Mouse (Mus musculus): ENCODE data around the gene Poln. TPM values are rescaled to one million over a fixed set of nuclear protein-coding genes. Genes with fewer than 3 reads are reported as not detected.

The Poln gene
- polyA plus RNA-seq, 2 experiments: 0.32 to 0.57 TPM

- no peak overlapping the region for H3K4me3 ChIP-seq (ENCODE audit: insufficient read depth in 1 of 2, low read depth in 2 of 2, low read length in 2 of 2)
- H3K36me3 ChIP-seq (replicated peaks; ENCODE audit: control insufficient read depth, insufficient read depth, low read depth): no peaks in the 10 kb centered on the region
- WGBS (ENCODE audit: insufficient replicate concordance): 71% methylated on average over 1 of the region's 1 CpGs
- TF ChIP-seq CTCF (IDR thresholded peaks at IDR 0.05; ENCODE audit: low read depth) (no peak), EP300 (IDR thresholded peaks at IDR 0.05; ENCODE audit: low read depth) (no peak)
- DNase-seq (ENCODE audit: low read depth in 3 of 3, low spot score in 3 of 3): no peak
- H3K9ac ChIP-seq (replicated peaks): no peak overlapping the region
- no peaks in the 10 kb centered on the region for H3K27me3 ChIP-seq (ENCODE audit: control insufficient read depth, insufficient read depth, low read length)
- H3K9me3 ChIP-seq (ENCODE audit: control insufficient read depth, low read length): no peaks in the 10 kb centered on the region
- H3K27ac ChIP-seq: no peak overlapping the region
- H3K4me1 ChIP-seq (replicated peaks; ENCODE audit: control insufficient read depth in 2 of 2, insufficient read depth in 2 of 2, low read length in 1 of 2): peaks cover 7 to 12% of the 10 kb centered on the region in 2 experiments
- no peak for ATAC-seq (ENCODE audit: insufficient read depth)
- H3K4me2 ChIP-seq (ENCODE audit: low read depth): no peak overlapping the region
Observed at GRCm38 (mm10) chr5:34185051-34185580, 15.9 kb upstream of the Poln start.

- Histone ChIP-seq H3K9ac (replicated peaks) (no peak overlapping the region), H3K4me2 (ENCODE audit: low read depth) (no peak overlapping the region), H3K9me3 (ENCODE audit: control insufficient read depth, low read length) (no peaks in the 10 kb centered on the region), H3K4me1 (replicated peaks; ENCODE audit: control insufficient read depth in 2 of 2, insufficient read depth in 2 of 2, low read length in 1 of 2) (peaks cover 7 to 9% of the 10 kb centered on the region in 2 experiments), H3K4me3 (ENCODE audit: insufficient read depth in 1 of 2, low read depth in 2 of 2, low read length in 2 of 2) (no peak overlapping the region), H3K36me3 (replicated peaks; ENCODE audit: control insufficient read depth, insufficient read depth, low read depth) (no peaks in the 10 kb centered on the region), H3K27ac (no peak overlapping the region), H3K27me3 (ENCODE audit: control insufficient read depth, insufficient read depth, low read length) (no peaks in the 10 kb centered on the region)
- WGBS (ENCODE audit: insufficient replicate concordance): 66% methylated on average over 3 of the region's 3 CpGs
- no peak for ATAC-seq (ENCODE audit: insufficient read depth)
- TF ChIP-seq EP300 (IDR thresholded peaks at IDR 0.05; ENCODE audit: low read depth): no peak
- no peak for TF ChIP-seq CTCF (IDR thresholded peaks at IDR 0.05; ENCODE audit: low read depth)
- DNase-seq (ENCODE audit: low read depth in 3 of 3, low spot score in 3 of 3): no peak
Observed at GRCm38 (mm10) chr5:34183976-34184375, 14.7 kb upstream of the Poln start.

DNA sequence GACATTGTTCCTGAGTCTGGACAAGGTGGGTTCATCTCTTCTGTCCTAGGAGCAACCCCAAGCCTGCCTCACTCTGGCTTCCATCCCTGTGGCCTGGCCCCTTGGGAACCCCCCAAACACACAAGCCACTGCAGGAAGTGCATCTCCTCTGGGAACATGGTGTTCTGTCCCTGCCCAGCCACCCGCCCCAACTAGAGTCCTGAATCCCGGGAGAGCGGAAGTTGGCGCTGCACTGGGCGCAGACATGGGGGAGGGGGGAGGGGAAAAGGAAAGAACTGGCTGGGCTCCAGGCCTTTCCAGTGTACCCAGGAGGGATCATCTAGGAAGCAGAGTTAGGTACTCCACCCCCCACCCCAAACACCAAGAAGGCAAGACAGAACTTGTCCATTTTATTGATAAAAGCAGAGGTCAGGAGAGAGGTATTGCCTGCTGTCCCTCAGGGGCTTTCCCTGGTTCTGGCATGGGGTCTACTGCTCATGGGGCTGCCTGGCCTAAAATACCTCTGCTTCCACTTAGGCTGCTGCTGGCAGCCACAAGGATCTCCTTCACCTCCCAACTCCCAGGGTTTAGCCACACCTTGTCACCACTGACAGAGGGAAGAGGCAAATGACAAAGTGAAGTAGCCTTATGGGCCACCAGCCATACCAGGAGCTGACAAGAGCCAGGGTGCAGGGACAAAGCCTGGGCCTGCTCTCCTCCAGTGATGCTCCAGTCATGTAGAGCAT, 14.1 kb upstream of the Poln start:
- Histone ChIP-seq H3K9ac (replicated peaks) (no peak overlapping the region), H3K27me3 (ENCODE audit: control insufficient read depth, insufficient read depth, low read length) (no peaks in the 10 kb centered on the region), H3K9me3 (ENCODE audit: control insufficient read depth, low read length) (no peaks in the 10 kb centered on the region), H3K27ac (no peak overlapping the region), H3K4me3 (ENCODE audit: insufficient read depth in 1 of 2, low read depth in 2 of 2, low read length in 2 of 2) (no peak overlapping the region), H3K36me3 (replicated peaks; ENCODE audit: control insufficient read depth, insufficient read depth, low read depth) (no peaks in the 10 kb centered on the region), H3K4me1 (replicated peaks; ENCODE audit: control insufficient read depth in 2 of 2, insufficient read depth in 2 of 2, low read length in 1 of 2) (peaks cover 3 to 6% of the 10 kb centered on the region in 2 experiments), H3K4me2 (ENCODE audit: low read depth) (no peak overlapping the region)
- TF ChIP-seq CTCF (IDR thresholded peaks at IDR 0.05; ENCODE audit: low read depth): no peak
- TF ChIP-seq EP300 (IDR thresholded peaks at IDR 0.05; ENCODE audit: low read depth): no peak
- 77% methylated on average over 5 of the region's 5 CpGs for WGBS (ENCODE audit: insufficient replicate concordance)
- ATAC-seq (ENCODE audit: insufficient read depth): no peak
- no peak for DNase-seq (ENCODE audit: low read depth in 3 of 3, low spot score in 3 of 3)

GRCm38 (mm10) chr5:34182486-34182885, 13.2 kb upstream of the Poln start:
- Histone ChIP-seq H3K4me2 (ENCODE audit: low read depth) (no peak overlapping the region), H3K27me3 (ENCODE audit: control insufficient read depth, insufficient read depth, low read length) (no peaks in the 10 kb centered on the region), H3K27ac (no peak overlapping the region), H3K9me3 (ENCODE audit: control insufficient read depth, low read length) (no peaks in the 10 kb centered on the region), H3K4me3 (ENCODE audit: insufficient read depth in 1 of 2, low read depth in 2 of 2, low read length in 2 of 2) (no peak overlapping the region), H3K4me1 (replicated peaks; ENCODE audit: control insufficient read depth in 2 of 2, insufficient read depth in 2 of 2, low read length in 1 of 2) (peaks cover 2 to 5% of the 10 kb centered on the region in 2 experiments; a peak in 3 of 4 replicates), H3K9ac (replicated peaks) (no peak overlapping the region), H3K36me3 (replicated peaks; ENCODE audit: control insufficient read depth, insufficient read depth, low read depth) (no peaks in the 10 kb centered on the region)
- no peak for DNase-seq (ENCODE audit: low read depth in 3 of 3, low spot score in 3 of 3)
- ATAC-seq (ENCODE audit: insufficient read depth): no peak
- WGBS (ENCODE audit: insufficient replicate concordance): 52% methylated on average over 3 of the region's 3 CpGs
- TF ChIP-seq EP300 (IDR thresholded peaks at IDR 0.05; ENCODE audit: low read depth) (no peak), CTCF (IDR thresholded peaks at IDR 0.05; ENCODE audit: low read depth) (no peak)

DNA sequence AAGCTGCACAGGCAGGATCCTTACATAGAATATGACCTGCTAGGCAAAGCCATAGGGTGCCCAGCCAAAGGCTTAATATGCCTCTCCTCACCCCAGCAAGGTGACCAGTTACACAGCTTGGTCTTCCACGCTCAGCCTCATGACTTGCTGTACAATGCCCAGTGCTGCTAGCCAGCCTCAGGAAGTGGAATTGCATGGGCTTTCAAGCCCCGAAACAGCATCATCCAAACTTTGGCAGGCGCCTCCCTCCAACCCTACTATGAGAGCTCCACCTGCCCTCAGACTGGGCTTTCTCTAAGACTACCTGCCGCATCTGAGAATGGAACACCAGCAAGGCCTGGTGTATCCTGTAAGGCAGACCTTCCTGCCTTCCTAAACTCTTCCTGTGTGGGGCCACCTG, 8.6 kb upstream of the Poln start:
- H3K4me2 ChIP-seq (ENCODE audit: low read depth): no peak overlapping the region
- no peak overlapping the region for H3K9ac ChIP-seq (replicated peaks)
- H3K9me3 ChIP-seq (ENCODE audit: control insufficient read depth, low read length): no peaks in the 10 kb centered on the region
- DNase-seq (ENCODE audit: low read depth in 3 of 3, low spot score in 3 of 3) (no peak), ATAC-seq (ENCODE audit: insufficient read depth) (no peak)
- no peak overlapping the region for H3K27ac ChIP-seq
- TF ChIP-seq CTCF (IDR thresholded peaks at IDR 0.05; ENCODE audit: low read depth) (no peak), EP300 (IDR thresholded peaks at IDR 0.05; ENCODE audit: low read depth) (no peak)
- 68% methylated on average over 4 of the region's 4 CpGs for WGBS (ENCODE audit: insufficient replicate concordance)
- H3K36me3 ChIP-seq (replicated peaks; ENCODE audit: control insufficient read depth, insufficient read depth, low read depth): no peaks in the 10 kb centered on the region
- no peak overlapping the region for H3K4me3 ChIP-seq (ENCODE audit: insufficient read depth in 1 of 2, low read depth in 2 of 2, low read length in 2 of 2)
- H3K4me1 ChIP-seq (replicated peaks; ENCODE audit: control insufficient read depth in 2 of 2, insufficient read depth in 2 of 2, low read length in 1 of 2): no peaks in the 10 kb centered on the region
- no peaks in the 10 kb centered on the region for H3K27me3 ChIP-seq (ENCODE audit: control insufficient read depth, insufficient read depth, low read length)

All from liver, embryonic 14.5 days (tissue).